Mouse (Mus musculus) C3H10T1/2 (cell line): ENCODE data around the gene Bsnd. TPM values are rescaled to one million over a fixed set of nuclear protein-coding genes. Genes with fewer than 3 reads are reported as not detected.

Experiments
- polyA plus RNA-seq, 2 experiments: library from polyadenylated mRNA; unstranded; fragments of >200 nt; fragmentation: generic; extraction: Trizol; gene quantifications; one replicate each; pipeline ENCODE4 v1.2.1; 2012; ENCODE audit warnings: missing spikeins in 2 of 2

Gene Bsnd
- not detected for polyA plus RNA-seq

DNA sequence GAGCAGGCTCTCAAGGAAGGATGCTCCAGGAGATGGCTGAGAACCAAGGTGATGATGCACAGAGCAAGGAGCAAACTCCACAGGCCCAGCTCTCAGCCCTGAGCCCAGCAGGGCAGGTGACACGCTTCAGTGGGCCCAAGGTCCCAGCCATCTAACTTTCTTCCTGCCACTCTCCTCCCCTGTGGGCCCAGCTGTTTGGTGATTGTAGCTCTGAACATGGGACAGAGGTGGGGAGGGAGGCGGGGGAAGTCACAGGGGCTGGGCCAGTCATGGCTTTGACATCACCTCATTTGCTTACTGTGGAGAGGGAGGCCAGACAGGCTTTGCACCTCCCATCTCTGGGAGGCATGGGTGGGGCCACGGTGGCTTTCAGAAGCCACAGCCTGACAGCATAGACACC, at the start of gene Bsnd:
TSS of gene Bsnd (minus strand) at position 168 of the 400 bp plus-strand sequence.

Other genes starting within 250 kb of the Bsnd start
- gene Usp24, start 176.1 kb downstream of the Bsnd start, polyA plus RNA-seq, result 1 to 10 TPM in 1 of 2 experiments, under 1 TPM in 1; 0.28 to 3.4 TPM
- gene Pcsk9, start 28.0 kb downstream of the Bsnd start, polyA plus RNA-seq, result under 1 TPM; 0.05 to 0.08 TPM
- gene Dhcr24, start 68.8 kb upstream of the Bsnd start, polyA plus RNA-seq, result 10 to 100 TPM; 43.8 to 48.9 TPM
- gene Lexm, start 125.0 kb upstream of the Bsnd start, polyA plus RNA-seq, result not detected
- gene Ttc22, start 130.1 kb upstream of the Bsnd start, polyA plus RNA-seq, result 1 to 10 TPM in 1 of 2 experiments, not detected in 1; 1.2 TPM
- gene Pars2, start 158.8 kb upstream of the Bsnd start, polyA plus RNA-seq, result 1 to 10 TPM; 5.6 to 6.6 TPM
- gene Ttc4, start 186.7 kb upstream of the Bsnd start, polyA plus RNA-seq, result 10 to 100 TPM in 1 of 2 experiments, 1 to 10 TPM in 1; 7.8 to 25.4 TPM
- gene Mroh7, start 238.6 kb upstream of the Bsnd start, polyA plus RNA-seq, result not detected
- gene Fam151a, start 241.6 kb upstream of the Bsnd start, polyA plus RNA-seq, result under 1 TPM in 1 of 2 experiments, not detected in 1; 0.04 TPM